Mouse (Mus musculus) brain, embryonic 14.5 days (tissue): ENCODE measurements around the gene Hs3st5.

Source experiments
- CTCF ChIP-seq: fragments of 200-500 bp; IDR thresholded peaks from 2 replicates; pipeline ENCODE4 v1.5.1; 2012; ENCODE audit warnings: inconsistent platforms, mild to moderate bottlenecking, moderate library complexity, borderline replicate concordance; ENCODE audit not compliant: insufficient read depth, insufficient read length; ENCODE audit errors: extremely low read depth
- POLR2A ChIP-seq: fragments of 200-500 bp; IDR thresholded peaks from 2 replicates; pipeline ENCODE4 v1.6.1; 2012; ENCODE audit warnings: mild to moderate bottlenecking, inconsistent platforms, borderline replicate concordance; ENCODE audit not compliant: poor library complexity, insufficient read depth, insufficient read length, severe bottlenecking; ENCODE audit errors: extremely low read depth

- no peak for TF ChIP-seq CTCF
- TF ChIP-seq POLR2A = no peak
Measured at GRCm38 (mm10) chr10:36650653-36651052, 144.0 kb downstream of the Hs3st5 start.
